Mouse (Mus musculus) frontal cortex, adult (tissue): ENCODE results near the gene Bcorl1.
"Not testable (repeated sequence)": the region's sequence is repeated elsewhere in the genome, so short reads cannot be mapped to it uniquely, and the experiment has no call there.

ENCODE experiments used
- ATAC-seq: cut with Nextera tagmentation; 2 replicates; pipeline ENCODE4 v1.9.2; 2017; ENCODE audit warnings: mild to moderate bottlenecking, moderate library complexity, mixed read lengths; ENCODE audit not compliant: low TSS enrichment

Gene Bcorl1

GRCm38 (mm10) chrX:48399994-48400393 lies 58.8 kb downstream of the Bcorl1 start:
- no peak for ATAC-seq

DNA sequence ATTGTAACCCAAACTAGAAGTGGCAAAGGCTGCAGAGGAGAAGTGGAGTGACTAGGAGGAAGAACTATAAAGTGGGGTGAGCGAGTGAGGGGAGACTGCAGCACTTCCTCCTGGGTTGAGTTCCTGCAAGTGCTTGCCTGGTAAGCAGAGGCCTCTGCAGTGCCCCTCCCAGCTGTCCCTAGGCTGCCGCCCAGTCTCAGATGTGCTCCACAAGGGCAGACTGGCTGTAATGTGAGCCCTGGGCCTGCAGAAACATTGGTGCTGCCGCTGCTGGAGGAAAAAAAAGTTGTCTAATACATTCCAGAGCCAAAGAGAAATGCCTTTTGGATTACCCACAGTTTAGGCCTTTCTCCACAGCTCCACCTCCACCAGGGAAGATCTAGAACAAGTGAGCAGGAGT lies 64.0 kb downstream of the Bcorl1 start:
- ATAC-seq, result no peak

DNA sequence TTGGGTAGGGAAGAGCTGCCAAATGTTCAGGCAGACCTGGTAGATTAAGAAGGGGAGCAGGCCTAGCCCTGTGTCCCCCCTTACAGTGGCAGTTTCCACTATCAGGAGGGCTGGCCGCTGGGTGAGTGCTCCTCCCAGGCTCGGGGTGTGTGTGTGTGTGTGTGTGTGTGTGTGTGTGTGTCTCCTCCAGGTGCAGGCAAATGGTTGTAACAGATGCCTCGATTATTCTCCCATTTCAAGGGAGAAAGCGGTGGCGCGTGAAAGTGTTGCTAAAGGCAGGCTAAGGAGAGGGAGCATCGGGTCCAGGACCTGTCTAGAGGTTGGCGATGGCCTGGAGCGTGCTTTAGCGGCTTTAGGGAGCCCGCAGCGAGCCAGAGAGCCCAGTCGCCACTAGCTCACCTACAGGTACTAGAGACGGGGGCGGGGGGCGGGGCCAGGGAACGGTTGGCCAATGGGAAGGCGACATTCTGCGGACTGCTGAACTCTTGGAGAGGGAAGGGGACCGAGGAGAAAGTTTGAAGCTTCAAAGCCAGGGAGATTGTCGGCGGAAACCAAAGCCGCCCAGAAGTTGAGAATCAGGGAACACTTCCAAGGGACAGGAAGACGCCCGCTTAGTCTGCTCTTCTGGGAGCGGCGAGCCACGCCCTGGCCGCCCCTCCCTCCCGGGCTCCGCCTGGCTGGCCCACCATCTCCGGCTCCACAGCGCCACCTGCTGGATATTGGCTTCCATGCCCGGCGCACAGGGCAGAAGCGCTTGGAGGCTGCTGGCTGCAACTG lies 68.6 kb downstream of the Bcorl1 start:
- ATAC-seq, result peak; percentile 93

- no peak for ATAC-seq
Observed at GRCm38 (mm10) chrX:48410388-48410776, 69.2 kb downstream of the Bcorl1 start.

- ATAC-seq, result no peak
Observed at GRCm38 (mm10) chrX:48412629-48413028, 71.5 kb downstream of the Bcorl1 start.

DNA sequence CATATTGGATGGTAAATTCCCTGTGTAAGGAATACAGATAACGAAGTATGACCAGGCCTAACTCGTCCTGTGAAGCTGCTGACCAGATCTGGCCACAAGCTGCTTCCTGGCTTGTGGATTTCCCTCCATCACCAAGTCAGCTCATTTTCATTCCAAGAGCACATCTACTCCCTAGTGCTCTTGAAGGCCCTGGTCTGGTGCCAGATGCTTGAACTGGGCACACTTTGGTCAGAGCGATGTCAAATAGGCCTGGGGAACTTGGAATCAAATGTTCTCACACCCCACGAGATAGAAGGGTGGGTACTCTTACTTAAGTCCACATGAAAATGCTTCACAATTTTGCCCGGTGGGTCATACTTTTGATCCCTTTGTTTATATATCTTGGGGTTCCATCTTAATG lies 73.1 kb downstream of the Bcorl1 start:
- no peak for ATAC-seq

GRCm38 (mm10) chrX:48418417-48418816 lies 77.3 kb downstream of the Bcorl1 start:
- no peak for ATAC-seq

DNA sequence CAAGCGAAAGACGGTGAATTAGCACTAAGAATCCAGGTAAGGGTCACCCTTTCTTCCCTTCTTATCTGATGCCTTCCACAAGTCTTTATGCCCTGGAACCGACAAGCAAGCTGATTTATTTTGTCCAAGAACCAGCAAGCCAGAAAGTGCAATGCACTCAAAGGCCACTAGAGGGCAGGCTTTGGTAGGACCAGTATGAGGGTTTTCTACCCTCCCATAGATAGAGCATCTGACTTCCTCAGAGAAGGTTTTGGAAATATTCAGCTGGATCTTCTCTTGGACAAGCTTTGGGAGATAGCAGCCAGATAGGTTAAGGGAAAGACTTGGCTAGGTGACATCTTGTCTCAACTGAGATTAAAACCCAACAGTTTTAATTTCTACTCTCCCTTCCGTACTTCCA lies 81.8 kb downstream of the Bcorl1 start:
- peak; percentile 86 for ATAC-seq

- no peak for ATAC-seq
Observed at GRCm38 (mm10) chrX:48423671-48424070, 82.5 kb downstream of the Bcorl1 start.

- no peak for ATAC-seq
Observed at GRCm38 (mm10) chrX:48424583-48424982, 83.4 kb downstream of the Bcorl1 start.

DNA sequence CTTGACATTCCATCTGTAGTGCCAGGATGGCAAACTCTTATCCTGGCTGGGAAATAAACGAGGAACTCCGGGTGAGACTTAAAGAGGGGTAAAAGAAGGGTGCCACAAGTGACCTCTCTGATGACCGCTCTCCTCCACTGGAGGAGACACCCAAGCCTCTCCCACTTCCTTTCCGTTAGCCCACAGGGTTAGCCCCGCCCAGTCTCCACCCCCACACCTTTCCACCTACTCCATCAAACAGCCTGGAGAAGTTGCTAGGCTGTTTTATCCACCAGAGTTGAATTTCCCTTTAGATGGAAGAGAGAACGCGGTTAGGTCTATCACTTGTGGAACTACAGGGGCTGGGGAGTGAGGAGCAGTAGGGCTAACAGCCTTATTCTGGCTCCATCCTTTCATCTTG lies 84.1 kb downstream of the Bcorl1 start:
- no peak for ATAC-seq

GRCm38 (mm10) chrX:48428241-48428640 lies 87.1 kb downstream of the Bcorl1 start:
- ATAC-seq, result no peak

DNA sequence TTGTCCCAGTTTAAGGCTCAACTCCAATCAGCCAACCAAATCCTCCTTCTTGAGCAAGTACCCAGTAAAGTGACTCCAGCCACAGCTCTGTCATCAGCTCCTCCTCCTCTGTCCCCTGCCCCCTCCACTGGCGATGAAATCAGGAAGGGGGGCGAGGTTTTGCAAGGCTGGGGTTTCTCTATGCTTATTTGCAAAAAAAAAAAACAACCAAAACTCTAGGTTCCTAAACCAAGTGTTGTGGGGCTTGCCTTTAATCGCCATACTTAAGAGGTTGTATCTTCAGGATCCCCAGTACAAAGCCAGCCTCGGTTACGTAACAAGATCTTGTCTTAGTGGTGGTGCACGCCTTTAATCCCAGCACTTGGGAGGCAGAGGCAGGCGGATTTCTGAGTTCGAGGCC lies 87.5 kb downstream of the Bcorl1 start:
- ATAC-seq, result no peak

DNA sequence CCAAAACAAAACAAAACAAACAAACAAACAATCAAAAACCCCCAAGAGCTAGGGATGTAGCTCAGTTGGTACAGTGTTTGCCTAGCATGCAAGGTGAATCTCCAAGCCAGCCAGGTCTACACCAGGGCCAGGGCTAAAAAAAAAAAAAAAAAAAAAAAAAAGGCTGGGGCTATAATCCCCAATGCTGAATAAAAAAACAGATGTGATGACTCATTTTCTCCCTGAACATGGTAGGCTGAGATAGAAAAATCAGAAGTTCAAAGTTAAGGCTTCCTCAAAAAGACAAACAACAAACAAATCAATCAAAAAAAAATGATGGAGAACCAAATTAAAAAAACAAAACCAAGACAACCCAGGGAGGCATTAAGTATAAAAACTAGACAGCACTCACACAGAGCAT lies 87.9 kb downstream of the Bcorl1 start:
- ATAC-seq, result no peak

DNA sequence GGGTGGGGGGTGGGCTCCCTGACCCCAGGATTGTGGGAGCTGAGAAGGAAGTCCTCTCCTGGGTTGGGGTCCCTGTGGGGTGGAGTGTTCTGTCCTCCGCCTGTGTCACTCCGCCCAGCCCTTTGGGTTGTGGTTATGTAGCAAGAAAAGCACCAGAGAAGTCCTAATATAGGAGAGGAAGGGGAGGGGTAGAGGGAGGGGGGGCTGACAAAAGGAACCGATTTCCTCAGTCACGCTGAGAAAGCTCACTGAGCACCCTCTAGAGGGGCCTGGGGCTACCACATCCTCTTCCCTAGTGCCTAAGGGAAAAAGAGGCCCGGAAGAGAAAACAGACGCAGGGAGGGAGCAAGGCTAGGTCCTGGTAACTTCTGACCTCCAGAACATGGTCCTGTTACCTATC lies 88.4 kb downstream of the Bcorl1 start:
- ATAC-seq, result no peak

GRCm38 (mm10) chrX:48432599-48433526 lies 91.7 kb downstream of the Bcorl1 start:
- ATAC-seq, result no peak

GRCm38 (mm10) chrX:48433527-48433899 lies 92.4 kb downstream of the Bcorl1 start:
- no peak for ATAC-seq

DNA sequence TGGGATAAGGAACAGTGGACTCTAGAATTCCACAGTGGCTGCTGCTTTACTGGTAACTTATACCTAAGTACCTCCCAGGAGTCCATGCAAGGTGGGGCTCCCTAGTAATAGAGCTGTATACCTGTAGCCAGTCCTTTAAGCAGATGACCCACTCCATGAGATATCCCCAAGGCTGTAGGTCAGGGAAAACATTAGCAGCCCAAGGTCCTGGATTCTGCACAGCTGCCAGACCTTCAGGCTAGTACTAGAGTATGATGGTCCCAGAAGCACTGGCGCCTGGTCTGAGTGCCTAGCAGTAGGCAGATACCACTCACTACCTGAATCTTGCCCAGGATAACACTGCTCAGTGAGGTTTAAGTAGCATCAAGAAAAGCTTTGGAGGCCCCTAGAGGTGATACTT lies 93.1 kb downstream of the Bcorl1 start:
- ATAC-seq, result no peak

GRCm38 (mm10) chrX:48435477-48435900 lies 94.3 kb downstream of the Bcorl1 start:
- no peak for ATAC-seq

DNA sequence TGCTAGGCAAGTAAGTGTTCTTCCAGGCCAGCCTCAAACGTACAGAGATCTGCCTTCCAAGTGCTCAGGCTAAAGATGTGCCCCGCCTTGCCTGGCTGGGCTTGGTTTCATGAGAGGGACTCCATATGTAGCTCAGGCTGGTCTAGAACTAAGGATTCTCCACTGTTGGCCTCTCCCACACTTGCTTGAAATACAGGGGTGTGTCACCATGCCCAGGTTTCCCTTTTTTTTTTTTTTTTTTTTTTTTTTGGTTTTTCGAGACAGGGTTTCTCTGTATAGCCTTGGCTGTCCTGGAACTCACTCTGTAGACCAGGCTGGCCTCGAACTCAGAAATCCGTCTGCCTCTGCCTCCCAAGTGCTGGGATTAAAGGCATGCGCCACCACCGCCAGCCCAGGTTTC lies 94.9 kb downstream of the Bcorl1 start:
- ATAC-seq, result not testable (repeated sequence)

DNA sequence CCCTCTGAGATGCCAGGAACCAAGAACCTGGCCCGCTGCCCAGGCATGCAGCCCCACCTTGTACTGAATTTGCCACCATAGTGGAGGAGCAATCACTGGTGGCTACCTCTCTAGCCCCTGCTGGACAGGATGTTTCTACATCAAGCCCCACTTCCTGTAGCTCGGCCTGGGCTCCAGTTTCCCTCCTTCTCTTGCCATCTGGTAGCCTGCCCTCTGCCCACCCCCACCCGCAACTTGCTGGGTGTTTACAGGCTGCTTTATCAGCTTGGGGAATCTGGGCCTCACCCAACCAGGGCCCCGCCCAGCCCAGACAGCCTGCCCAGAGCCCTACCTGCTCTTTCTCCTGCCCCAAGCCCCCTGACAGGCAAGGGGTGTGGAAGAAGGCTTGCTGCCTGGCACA lies 97.9 kb downstream of the Bcorl1 start:
- ATAC-seq, result no peak

GRCm38 (mm10) chrX:48441548-48441947 lies 100.4 kb downstream of the Bcorl1 start:
- no peak for ATAC-seq

GRCm38 (mm10) chrX:48441954-48442353 lies 100.8 kb downstream of the Bcorl1 start:
- no peak for ATAC-seq
